Mouse (Mus musculus): ENCODE data around the gene Phgr1.

Gene Phgr1

DNA sequence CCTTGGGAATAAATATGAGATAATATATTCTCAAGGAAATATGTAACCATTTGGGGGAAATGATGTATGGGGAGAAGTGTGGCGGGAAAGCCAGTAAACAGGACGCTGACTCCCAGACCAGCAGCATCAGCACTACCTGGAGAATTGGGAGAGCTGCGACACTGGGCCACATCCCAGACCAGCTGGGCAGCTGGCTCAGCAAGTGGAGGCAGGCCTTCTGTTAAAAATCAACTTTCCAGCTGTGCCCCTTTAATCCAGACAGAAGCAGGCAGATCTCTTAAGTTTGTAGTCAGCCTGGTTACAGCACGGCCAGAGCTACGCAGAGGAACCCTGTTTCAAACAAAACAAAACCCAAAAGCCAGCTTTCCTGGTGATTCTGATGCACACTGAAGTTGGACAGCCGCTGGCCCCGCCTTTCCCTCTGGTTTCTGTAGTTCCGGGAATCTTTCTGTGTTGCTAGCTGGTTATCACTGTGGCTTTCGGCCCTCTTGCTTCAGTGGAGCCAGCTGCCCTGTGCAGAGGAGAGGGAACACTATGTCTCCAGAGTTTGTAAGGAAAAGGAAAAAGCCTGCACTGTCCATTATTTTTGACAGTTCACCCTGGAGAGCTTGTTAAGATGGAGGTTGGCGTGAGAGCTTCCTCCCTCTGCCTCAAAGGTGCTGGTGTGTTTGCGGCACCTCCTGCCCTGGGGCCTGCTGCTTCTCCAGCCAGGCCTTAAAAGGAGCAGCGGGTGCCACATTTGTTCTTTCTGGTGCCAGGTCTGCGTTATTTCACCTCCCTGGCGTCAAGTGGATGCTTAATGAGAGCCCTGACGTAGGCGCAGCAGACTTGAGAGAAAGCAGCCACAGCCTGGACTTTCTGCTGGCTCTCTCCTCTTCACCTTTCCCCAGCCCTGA lies 20.4 kb upstream of the Phgr1 start:
- no peak for DNase-seq (ENCODE audit: low spot score)

DNA sequence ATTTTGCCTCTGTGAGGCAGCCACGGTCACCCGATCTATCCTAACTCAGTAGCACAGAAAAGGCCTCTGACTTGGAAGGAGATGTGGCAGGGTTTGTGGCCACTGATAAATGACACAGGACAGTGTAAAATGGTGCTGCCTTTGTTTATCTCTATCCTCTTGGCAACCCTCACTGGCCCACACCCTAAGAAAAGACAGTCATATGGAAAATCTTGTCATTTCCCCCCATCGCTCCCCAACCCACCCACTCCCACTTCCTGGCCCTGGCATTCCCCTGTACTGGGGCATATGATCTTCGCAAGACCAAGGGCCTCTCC lies 19.8 kb upstream of the Phgr1 start:
- DNase-seq (ENCODE audit: low spot score) = no peak

DNA sequence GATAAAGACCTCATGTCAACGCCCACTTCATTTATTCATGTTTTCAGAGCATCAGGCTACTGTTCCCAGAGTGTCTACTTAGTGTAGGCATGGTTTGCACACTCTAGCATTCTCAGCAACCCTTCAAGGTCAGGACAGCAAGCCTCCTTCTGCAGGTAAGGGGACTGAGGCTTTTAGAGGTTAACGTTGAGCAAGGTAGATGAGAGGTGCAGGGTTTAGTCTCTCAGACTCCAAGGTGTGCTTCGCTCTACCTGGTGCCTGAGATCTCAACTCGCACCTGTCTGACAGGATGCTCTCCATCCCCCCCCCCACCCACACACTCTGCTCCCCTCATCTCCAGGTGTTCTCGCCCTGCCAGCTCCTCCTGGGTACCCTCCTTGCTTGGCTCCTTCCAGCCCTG lies 18.4 kb upstream of the Phgr1 start:
- DNase-seq (ENCODE audit: low spot score) = no peak

- DNase-seq (ENCODE audit: low spot score) = no peak
Observed at GRCm38 (mm10) chr2:118755407-118755806, 17.2 kb upstream of the Phgr1 start.

GRCm38 (mm10) chr2:118756103-118756502 lies 16.5 kb upstream of the Phgr1 start:
- DNase-seq (ENCODE audit: low spot score) = no peak

GRCm38 (mm10) chr2:118759828-118760227 lies 12.7 kb upstream of the Phgr1 start:
- DNase-seq (ENCODE audit: low spot score) = peak; percentile 70

DNA sequence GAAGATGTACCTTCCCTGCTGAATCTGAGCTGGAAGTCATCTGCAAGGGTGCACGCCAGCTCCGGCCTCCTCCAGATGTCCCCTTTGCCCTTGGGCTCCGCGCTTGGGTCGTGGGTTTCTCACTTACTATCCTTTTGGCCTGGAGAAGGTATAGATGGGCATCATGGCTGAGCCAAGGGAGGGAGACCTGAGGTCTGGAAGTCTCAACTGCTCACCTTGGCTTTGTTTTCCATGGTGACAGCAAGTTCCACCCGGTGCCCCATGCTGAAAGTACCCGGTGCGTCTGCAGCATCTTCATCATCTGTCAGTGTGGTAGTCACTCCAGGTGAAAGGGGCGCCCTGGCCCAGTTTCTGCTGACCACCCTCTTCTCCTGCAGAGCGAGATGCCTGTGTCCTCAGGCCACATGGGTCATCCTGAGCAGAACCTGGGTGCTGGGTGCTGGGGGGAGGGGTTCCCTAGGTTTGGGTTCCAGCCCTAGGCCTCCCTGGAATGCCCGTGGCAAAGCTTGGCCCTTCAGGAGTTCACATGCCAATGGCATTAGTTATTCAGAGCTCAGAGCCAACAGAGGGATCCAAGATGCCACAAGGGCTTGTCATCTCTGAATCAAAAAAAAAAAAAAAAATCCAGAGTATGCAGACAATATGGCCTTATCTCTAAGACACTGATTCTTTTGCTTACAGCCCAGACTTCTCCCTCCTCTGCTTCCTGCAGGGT lies 12.1 kb upstream of the Phgr1 start:
- DNase-seq (ENCODE audit: low spot score) = no peak

DNA sequence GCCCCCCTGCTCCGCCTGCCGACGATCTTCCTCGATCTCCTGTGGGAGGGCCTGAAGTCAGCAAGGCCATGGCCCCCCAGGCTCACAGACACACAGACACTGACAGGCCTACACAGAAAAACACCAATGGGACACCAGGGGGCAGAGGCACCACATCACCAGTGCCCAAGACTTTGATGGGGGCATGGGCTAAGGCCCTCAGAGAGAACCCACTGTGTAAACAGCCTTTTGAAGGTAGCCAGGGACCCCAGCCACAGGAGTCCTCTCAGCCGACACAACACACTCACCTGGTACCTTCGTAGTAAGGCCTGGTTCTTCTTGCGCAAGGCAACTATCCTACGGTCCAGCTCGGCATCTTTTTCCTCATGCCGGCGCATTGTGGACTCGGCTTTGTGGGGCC lies 11.2 kb upstream of the Phgr1 start:
- DNase-seq (ENCODE audit: low spot score) = no peak

GRCm38 (mm10) chr2:118761906-118762783 lies 10.4 kb upstream of the Phgr1 start, which contains the start of gene Ccdc9b:
Ccdc9b (minus strand) TSS chr2:118762661.
- DNase-seq (ENCODE audit: low spot score) = peak; percentile 81

DNA sequence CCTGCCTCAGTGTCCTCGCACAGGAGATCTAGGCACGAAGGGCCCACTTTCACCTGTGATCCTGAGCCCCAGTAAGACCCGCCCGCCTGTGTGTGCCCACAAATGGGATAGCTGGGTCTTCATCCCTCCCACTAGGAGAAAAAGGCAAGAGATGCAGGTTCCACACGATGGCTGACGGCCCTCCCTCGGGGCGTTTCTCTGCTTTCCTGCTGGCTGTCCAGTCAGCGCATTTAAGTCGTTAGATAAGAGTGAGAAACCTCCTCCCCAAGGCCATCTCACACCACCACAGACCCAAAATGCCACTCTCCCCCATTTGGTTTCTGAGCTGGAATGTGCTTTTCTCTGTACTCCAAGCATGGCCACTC lies 9.8 kb upstream of the Phgr1 start:
- DNase-seq (ENCODE audit: low spot score) = no peak

DNA sequence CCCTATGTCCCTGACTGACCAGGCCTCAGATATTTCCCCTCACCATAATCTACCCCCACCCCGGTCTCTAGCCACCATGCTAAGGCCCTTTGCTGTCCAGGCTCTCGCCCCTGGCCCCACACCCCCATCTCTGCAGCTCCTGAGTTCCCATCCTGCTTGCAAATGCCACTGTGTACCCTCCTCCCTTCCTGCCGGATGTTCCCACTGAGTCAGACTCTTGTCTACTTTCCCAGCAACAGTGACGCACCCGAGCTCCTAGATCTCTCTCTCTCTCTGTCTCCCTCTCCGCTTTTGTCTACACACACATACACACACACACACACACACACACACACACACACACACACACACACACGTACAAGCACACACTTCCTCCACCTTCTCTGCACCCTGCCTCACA lies 9.1 kb upstream of the Phgr1 start:
- no peak for DNase-seq (ENCODE audit: low spot score)

DNA sequence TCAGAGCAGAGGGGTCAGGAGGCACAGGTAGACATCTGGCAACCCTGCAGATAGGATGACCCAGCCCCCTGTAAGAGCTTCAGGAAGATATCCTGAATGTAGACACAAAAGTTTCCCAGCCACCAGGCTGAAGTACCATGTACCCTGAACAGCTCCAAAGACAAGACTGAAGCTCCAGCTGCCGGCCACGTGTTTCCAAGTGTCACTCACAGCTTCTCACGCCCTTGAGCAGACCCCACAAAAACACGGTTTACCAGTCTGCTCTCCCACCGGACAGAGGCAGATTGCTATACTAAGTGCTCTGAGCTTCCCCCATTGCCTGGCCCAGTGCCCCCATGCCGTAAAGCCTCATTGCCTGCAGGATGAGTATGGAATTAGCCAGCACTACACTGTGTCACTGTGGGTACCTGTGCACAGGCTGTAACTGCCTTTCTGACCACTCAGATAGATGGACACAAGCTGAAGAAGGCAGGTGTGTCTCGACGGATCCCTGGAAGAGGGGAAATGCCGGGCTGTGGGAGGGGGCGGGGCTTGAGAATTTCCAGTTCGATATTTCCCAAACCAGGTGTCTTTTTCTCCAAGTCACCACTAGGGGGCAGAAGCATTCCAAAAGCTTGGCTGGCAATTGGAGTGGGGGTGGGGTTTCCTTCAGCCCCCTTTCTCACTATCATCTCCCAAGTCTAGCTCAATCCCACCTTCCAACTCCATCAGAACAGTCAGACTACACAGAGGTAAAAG lies 8.3 kb upstream of the Phgr1 start:
- peak; percentile 55 for DNase-seq (ENCODE audit: low spot score)

DNA sequence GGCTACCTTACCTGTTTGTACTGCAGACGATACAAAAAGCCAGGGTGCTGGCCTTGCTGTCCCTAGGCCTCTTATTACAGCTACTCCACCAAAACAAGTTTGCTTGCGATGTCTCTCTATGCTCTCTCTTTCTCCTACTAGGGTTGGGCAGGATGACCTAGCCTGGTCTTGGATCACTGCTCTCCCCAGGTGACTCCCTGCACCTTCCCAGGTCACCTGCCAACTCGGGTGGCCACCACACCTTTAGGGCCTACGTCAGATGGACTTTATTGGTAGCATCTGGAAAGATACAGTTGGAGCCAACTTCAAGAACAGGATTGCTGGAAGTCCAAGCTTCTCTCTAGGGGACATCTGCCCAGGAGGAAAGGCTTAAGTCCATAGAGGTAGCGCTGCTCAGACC lies 7.7 kb upstream of the Phgr1 start:
- DNase-seq (ENCODE audit: low spot score) = no peak

GRCm38 (mm10) chr2:118766041-118767033 lies 6.2 kb upstream of the Phgr1 start:
- peak; percentile 41 for DNase-seq (ENCODE audit: low spot score)

DNA sequence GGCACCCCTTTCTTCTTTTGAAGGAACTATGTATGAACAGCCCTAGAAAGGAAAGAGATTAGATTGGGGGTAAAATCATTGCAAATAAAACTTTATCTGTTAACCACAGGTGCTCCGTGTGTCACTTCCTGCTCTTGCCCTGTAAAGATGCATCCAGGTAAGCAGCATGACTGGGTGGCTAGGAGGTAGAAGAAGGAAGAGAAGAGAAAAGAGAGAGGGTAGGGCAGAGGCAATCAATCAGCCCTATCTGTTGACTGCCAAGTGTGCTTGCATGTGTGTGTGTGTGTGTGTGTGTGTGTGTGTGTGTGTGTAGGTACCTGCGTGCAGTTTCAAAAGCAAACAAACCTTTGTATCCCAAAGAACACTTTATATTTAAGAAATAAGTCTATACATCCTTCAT lies 2.0 kb downstream of the Phgr1 start:
- no peak for DNase-seq (ENCODE audit: low spot score)

GRCm38 (mm10) chr2:118775396-118775795 lies 2.8 kb downstream of the Phgr1 start:
- DNase-seq (ENCODE audit: low spot score) = no peak

- no peak for DNase-seq (ENCODE audit: low spot score)
Observed at GRCm38 (mm10) chr2:118775846-118776245, 3.3 kb downstream of the Phgr1 start.

DNA sequence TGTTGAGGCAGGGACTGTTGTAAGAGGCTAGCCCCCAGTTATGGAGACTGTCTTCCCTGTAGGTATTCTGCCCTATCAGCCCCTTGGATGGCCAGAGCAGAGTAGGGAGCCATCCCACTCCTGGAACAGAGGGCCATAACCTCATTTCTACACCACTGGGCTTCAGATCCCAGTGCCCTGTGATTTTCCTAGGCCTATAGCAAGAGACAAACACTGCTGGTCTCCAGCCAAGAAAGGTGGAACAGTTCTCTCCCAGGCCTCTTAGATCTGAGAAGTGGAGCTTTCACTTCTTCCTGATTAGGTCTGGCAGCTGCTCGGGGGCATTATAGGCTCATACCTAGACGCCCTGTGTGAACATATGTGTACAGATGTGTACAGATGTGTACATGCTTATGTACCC lies 3.7 kb downstream of the Phgr1 start:
- DNase-seq (ENCODE audit: low spot score) = no peak

GRCm38 (mm10) chr2:118778418-118778817 lies 5.8 kb downstream of the Phgr1 start:
- DNase-seq (ENCODE audit: low spot score) = no peak

DNA sequence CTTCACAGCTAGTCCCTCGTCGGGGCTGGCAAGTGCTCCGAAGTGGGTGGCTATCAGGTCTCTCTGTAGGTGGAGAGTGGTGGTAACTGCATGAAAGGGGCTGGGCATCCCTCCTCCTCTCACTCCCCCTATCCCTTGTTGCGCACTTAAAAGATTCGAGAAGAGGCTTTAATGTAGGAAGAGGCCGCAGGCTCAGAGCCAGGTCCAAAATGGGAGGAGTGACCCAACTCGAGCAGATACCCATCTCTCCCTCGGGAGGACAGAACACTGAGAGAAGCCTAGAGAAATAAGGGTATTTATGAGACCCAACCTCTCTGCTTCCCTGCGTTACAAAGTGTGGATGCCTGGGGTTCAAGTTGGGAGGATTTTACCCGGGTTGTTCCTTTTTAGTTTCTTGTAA lies 6.5 kb downstream of the Phgr1 start:
- DNase-seq (ENCODE audit: low spot score) = no peak

Measured in yolk sac, embryonic 10.5 days (tissue).